Mouse (Mus musculus): Measurements from ENCODE around the gene Tpo. TPM values are rescaled to one million over a fixed set of nuclear protein-coding genes. Genes with fewer than 3 reads are reported as not detected.

The Tpo gene
- polyA plus RNA-seq, 1 experiment from 2014 or later: not detected

GRCm38 (mm10) chr12:30129411-30129716 lies 3.1 kb downstream of the Tpo start:
- 92% methylated on average over 6 of the region's 6 CpGs for whole genome bisulfite sequencing
- Histone ChIP-seq H3K27ac (replicated peaks) (no peak overlapping the region), H3K36me3 (no peaks in the 10 kb centered on the region), H3K4me3 (no peak overlapping the region), H3K4me1 (no peaks in the 10 kb centered on the region), H3K9me3 (replicated peaks) (no peaks in the 10 kb centered on the region), H3K27me3 (ENCODE audit: low read depth, poor library complexity, severe bottlenecking) (no peaks in the 10 kb centered on the region)
- DNase-seq (ENCODE audit: low spot score): no peak

- 77% methylated on average over 7 of the region's 7 CpGs for WGBS
- Histone ChIP-seq H3K27ac (replicated peaks) (no peak overlapping the region), H3K4me3 (no peak overlapping the region)
These were observed 3.6 kb downstream of the Tpo start for GRCm38 (mm10) chr12:30128561-30129410.

GRCm38 (mm10) chr12:30122347-30122746 lies 10.1 kb downstream of the Tpo start:
- H3K9me3 ChIP-seq (replicated peaks): no peaks in the 10 kb centered on the region
- no peak for DNase-seq (ENCODE audit: low spot score)
- H3K27me3 ChIP-seq (ENCODE audit: low read depth, poor library complexity, severe bottlenecking): no peaks in the 10 kb centered on the region
- H3K36me3 ChIP-seq: no peaks in the 10 kb centered on the region
- no peak overlapping the region for H3K27ac ChIP-seq (replicated peaks)
- no peaks in the 10 kb centered on the region for H3K4me1 ChIP-seq
- WGBS: 88% methylated on average over 7 of the region's 7 CpGs
- H3K4me3 ChIP-seq: no peak overlapping the region

More at GRCm38 (mm10) chr12:30128561-30129410, 3.6 kb downstream of the Tpo start:
- no peaks in the 10 kb centered on the region for H3K36me3 ChIP-seq
- no peaks in the 10 kb centered on the region for H3K4me1 ChIP-seq
- DNase-seq (ENCODE audit: low spot score): peak; percentile 51
- H3K9me3 ChIP-seq (replicated peaks): no peaks in the 10 kb centered on the region
- no peaks in the 10 kb centered on the region for H3K27me3 ChIP-seq (ENCODE audit: low read depth, poor library complexity, severe bottlenecking)

GRCm38 (mm10) chr12:30112271-30112670 lies 20.2 kb downstream of the Tpo start:
- no peak overlapping the region for H3K27ac ChIP-seq (replicated peaks)
- WGBS: 92% methylated on average over 2 of the region's 2 CpGs
- H3K27me3 ChIP-seq (ENCODE audit: low read depth, poor library complexity, severe bottlenecking): no peaks in the 10 kb centered on the region
- no peaks in the 10 kb centered on the region for H3K36me3 ChIP-seq
- no peak for DNase-seq (ENCODE audit: low spot score)
- peaks cover 7% of the 10 kb centered on the region; the same call in 1 of the 2 replicates for H3K4me1 ChIP-seq
- H3K9me3 ChIP-seq (replicated peaks): no peaks in the 10 kb centered on the region
- no peak overlapping the region for H3K4me3 ChIP-seq

- H3K36me3 ChIP-seq: no peaks in the 10 kb centered on the region
- peaks cover 5% of the 10 kb centered on the region; the same call in 1 of the 2 replicates for H3K4me1 ChIP-seq
- H3K4me3 ChIP-seq: no peak overlapping the region
- H3K9me3 ChIP-seq (replicated peaks): no peaks in the 10 kb centered on the region
- no peak overlapping the region for H3K27ac ChIP-seq (replicated peaks)
- 79% methylated on average over 14 of the region's 14 CpGs for whole genome bisulfite sequencing
- DNase-seq (ENCODE audit: low spot score): no peak
- no peaks in the 10 kb centered on the region for H3K27me3 ChIP-seq (ENCODE audit: low read depth, poor library complexity, severe bottlenecking)
These were observed 22.5 kb downstream of the Tpo start for GRCm38 (mm10) chr12:30109646-30110605.

- Histone ChIP-seq H3K36me3 (no peaks in the 10 kb centered on the region), H3K4me1 (no peaks in the 10 kb centered on the region), H3K27ac (replicated peaks) (no peak overlapping the region), H3K9me3 (replicated peaks) (no peaks in the 10 kb centered on the region), H3K4me3 (no peak overlapping the region), H3K27me3 (ENCODE audit: low read depth, poor library complexity, severe bottlenecking) (peaks cover 6% of the 10 kb centered on the region; the same call in 1 of the 2 replicates)
- WGBS: 37% methylated on average over 29 of the region's 29 CpGs
- DNase-seq (ENCODE audit: low spot score): peak; percentile 15
These were observed 29.4 kb downstream of the Tpo start for GRCm38 (mm10) chr12:30102891-30103565.

GRCm38 (mm10) chr12:30092081-30092480 lies 40.3 kb downstream of the Tpo start:
- Histone ChIP-seq H3K4me3 (no peak overlapping the region), H3K36me3 (no peaks in the 10 kb centered on the region), H3K4me1 (no peaks in the 10 kb centered on the region), H3K9me3 (replicated peaks) (no peaks in the 10 kb centered on the region), H3K27ac (replicated peaks) (no peak overlapping the region), H3K27me3 (ENCODE audit: low read depth, poor library complexity, severe bottlenecking) (no peaks in the 10 kb centered on the region)
- no peak for DNase-seq (ENCODE audit: low spot score)
- WGBS: 94% methylated on average over 5 of the region's 5 CpGs

- H3K9me3 ChIP-seq (replicated peaks): no peaks in the 10 kb centered on the region
- H3K27ac ChIP-seq (replicated peaks): no peak overlapping the region
- DNase-seq (ENCODE audit: low spot score): no peak
- no peaks in the 10 kb centered on the region for H3K27me3 ChIP-seq (ENCODE audit: low read depth, poor library complexity, severe bottlenecking)
- no peaks in the 10 kb centered on the region for H3K36me3 ChIP-seq
- H3K4me3 ChIP-seq: no peak overlapping the region
- 91% methylated on average over 3 of the region's 3 CpGs for WGBS
- no peaks in the 10 kb centered on the region for H3K4me1 ChIP-seq
These were observed 48.5 kb downstream of the Tpo start for GRCm38 (mm10) chr12:30083971-30084370.

GRCm38 (mm10) chr12:30077056-30077455 lies 55.4 kb downstream of the Tpo start:
- no peaks in the 10 kb centered on the region for H3K9me3 ChIP-seq (replicated peaks)
- H3K27ac ChIP-seq (replicated peaks): no peak overlapping the region
- H3K27me3 ChIP-seq (ENCODE audit: low read depth, poor library complexity, severe bottlenecking): no peaks in the 10 kb centered on the region
- 96% methylated on average over 11 of the region's 11 CpGs for WGBS
- H3K4me1 ChIP-seq: no peaks in the 10 kb centered on the region
- H3K4me3 ChIP-seq: no peak overlapping the region
- DNase-seq (ENCODE audit: low spot score): no peak
- no peaks in the 10 kb centered on the region for H3K36me3 ChIP-seq

- no peak for DNase-seq (ENCODE audit: low spot score)
- no peaks in the 10 kb centered on the region for H3K36me3 ChIP-seq
- H3K27me3 ChIP-seq (ENCODE audit: low read depth, poor library complexity, severe bottlenecking): no peaks in the 10 kb centered on the region
- no peak overlapping the region for H3K4me3 ChIP-seq
- 76% methylated on average over 2 of the region's 2 CpGs for WGBS
- H3K27ac ChIP-seq (replicated peaks): no peak overlapping the region
- no peaks in the 10 kb centered on the region for H3K4me1 ChIP-seq
- no peaks in the 10 kb centered on the region for H3K9me3 ChIP-seq (replicated peaks)
These were observed 56.1 kb downstream of the Tpo start for GRCm38 (mm10) chr12:30076316-30076715.

- Histone ChIP-seq H3K4me1 (no peaks in the 10 kb centered on the region), H3K27me3 (ENCODE audit: low read depth, poor library complexity, severe bottlenecking) (no peaks in the 10 kb centered on the region), H3K27ac (replicated peaks) (no peak overlapping the region), H3K9me3 (replicated peaks) (no peaks in the 10 kb centered on the region), H3K36me3 (no peaks in the 10 kb centered on the region), H3K4me3 (no peak overlapping the region)
- 81% methylated on average over 2 of the region's 2 CpGs for WGBS
- no peak for DNase-seq (ENCODE audit: low spot score)
These were observed 63.1 kb downstream of the Tpo start for GRCm38 (mm10) chr12:30069321-30069720.

GRCm38 (mm10) chr12:30067806-30068205 lies 64.6 kb downstream of the Tpo start:
- H3K27ac ChIP-seq (replicated peaks): no peak overlapping the region
- H3K4me1 ChIP-seq: no peaks in the 10 kb centered on the region
- WGBS: 87% methylated on average over 2 of the region's 2 CpGs
- no peak overlapping the region for H3K4me3 ChIP-seq
- H3K27me3 ChIP-seq (ENCODE audit: low read depth, poor library complexity, severe bottlenecking): no peaks in the 10 kb centered on the region
- no peak for DNase-seq (ENCODE audit: low spot score)
- H3K36me3 ChIP-seq: no peaks in the 10 kb centered on the region
- no peaks in the 10 kb centered on the region for H3K9me3 ChIP-seq (replicated peaks)
